Mouse (Mus musculus): ENCODE data around the gene Hba-x.

Gene Hba-x

GRCm38 (mm10) chr11:32241391-32241790 lies 34.8 kb upstream of the Hba-x start:
- DNase-seq (ENCODE audit: low read depth, low spot score): no peak
- 0 out of 2 replicates have a peak, but pooled peaks cover 6% of the 10 kb centered on the region for H3K36me3 ChIP-seq (ENCODE audit: control insufficient read depth, insufficient read depth, low read length, poor library complexity, severe bottlenecking)
- H3K27me3 ChIP-seq (ENCODE audit: control insufficient read depth, insufficient read depth, low read length, poor library complexity, severe bottlenecking): no peaks in the 10 kb centered on the region

GRCm38 (mm10) chr11:32242209-32242608 lies 34.0 kb upstream of the Hba-x start:
- H3K36me3 ChIP-seq (ENCODE audit: control insufficient read depth, insufficient read depth, low read length, poor library complexity, severe bottlenecking): peaks cover 6% of the 10 kb centered on the region; the same call in 1 of the 2 replicates
- DNase-seq (ENCODE audit: low read depth, low spot score): no peak
- H3K27me3 ChIP-seq (ENCODE audit: control insufficient read depth, insufficient read depth, low read length, poor library complexity, severe bottlenecking): no peaks in the 10 kb centered on the region

- Histone ChIP-seq H3K36me3 (ENCODE audit: control insufficient read depth, insufficient read depth, low read length, poor library complexity, severe bottlenecking) (peaks cover 6% of the 10 kb centered on the region; the same call in 1 of the 2 replicates), H3K27me3 (ENCODE audit: control insufficient read depth, insufficient read depth, low read length, poor library complexity, severe bottlenecking) (no peaks in the 10 kb centered on the region)
- DNase-seq (ENCODE audit: low read depth, low spot score): no peak
Measured at GRCm38 (mm10) chr11:32243205-32243955, 32.8 kb upstream of the Hba-x start.

GRCm38 (mm10) chr11:32244064-32244463 lies 32.1 kb upstream of the Hba-x start:
- peaks cover 6% of the 10 kb centered on the region; the same call in 1 of the 2 replicates for H3K36me3 ChIP-seq (ENCODE audit: control insufficient read depth, insufficient read depth, low read length, poor library complexity, severe bottlenecking)
- no peak for DNase-seq (ENCODE audit: low read depth, low spot score)

GRCm38 (mm10) chr11:32244617-32245016 lies 31.6 kb upstream of the Hba-x start:
- no peak for DNase-seq (ENCODE audit: low read depth, low spot score)
- no peaks in the 10 kb centered on the region for H3K27me3 ChIP-seq (ENCODE audit: control insufficient read depth, insufficient read depth, low read length, poor library complexity, severe bottlenecking)
- H3K36me3 ChIP-seq (ENCODE audit: control insufficient read depth, insufficient read depth, low read length, poor library complexity, severe bottlenecking): peaks cover 6% of the 10 kb centered on the region; the same call in 1 of the 2 replicates

More at GRCm38 (mm10) chr11:32244064-32244463, 32.1 kb upstream of the Hba-x start:
- no peaks in the 10 kb centered on the region for H3K27me3 ChIP-seq (ENCODE audit: control insufficient read depth, insufficient read depth, low read length, poor library complexity, severe bottlenecking)

GRCm38 (mm10) chr11:32245614-32246013 lies 30.6 kb upstream of the Hba-x start:
- no peak for DNase-seq (ENCODE audit: low read depth, low spot score)
- H3K36me3 ChIP-seq (ENCODE audit: control insufficient read depth, insufficient read depth, low read length, poor library complexity, severe bottlenecking): peaks cover 6% of the 10 kb centered on the region; the same call in 1 of the 2 replicates
- no peaks in the 10 kb centered on the region for H3K27me3 ChIP-seq (ENCODE audit: control insufficient read depth, insufficient read depth, low read length, poor library complexity, severe bottlenecking)

- Histone ChIP-seq H3K27me3 (ENCODE audit: control insufficient read depth, insufficient read depth, low read length, poor library complexity, severe bottlenecking) (no peaks in the 10 kb centered on the region), H3K36me3 (ENCODE audit: control insufficient read depth, insufficient read depth, low read length, poor library complexity, severe bottlenecking) (peaks cover 4% of the 10 kb centered on the region; the same call in 1 of the 2 replicates)
- no peak for DNase-seq (ENCODE audit: low read depth, low spot score)
Measured at GRCm38 (mm10) chr11:32247068-32247467, 29.1 kb upstream of the Hba-x start.

- Histone ChIP-seq H3K36me3 (ENCODE audit: control insufficient read depth, insufficient read depth, low read length, poor library complexity, severe bottlenecking) (peaks cover 4% of the 10 kb centered on the region), H3K27me3 (ENCODE audit: control insufficient read depth, insufficient read depth, low read length, poor library complexity, severe bottlenecking) (no peaks in the 10 kb centered on the region)
- no peak for DNase-seq (ENCODE audit: low read depth, low spot score)
Measured at GRCm38 (mm10) chr11:32248350-32248749, 27.9 kb upstream of the Hba-x start.

- H3K27me3 ChIP-seq (ENCODE audit: control insufficient read depth, insufficient read depth, low read length, poor library complexity, severe bottlenecking): no peaks in the 10 kb centered on the region
- DNase-seq (ENCODE audit: low read depth, low spot score): no peak
- no peaks in the 10 kb centered on the region; the same call in none of the 2 replicates for H3K36me3 ChIP-seq (ENCODE audit: control insufficient read depth, insufficient read depth, low read length, poor library complexity, severe bottlenecking)
Measured at GRCm38 (mm10) chr11:32250880-32251763, 25.1 kb upstream of the Hba-x start.

- no peak for DNase-seq (ENCODE audit: low read depth, low spot score)
- H3K27me3 ChIP-seq (ENCODE audit: control insufficient read depth, insufficient read depth, low read length, poor library complexity, severe bottlenecking): no peaks in the 10 kb centered on the region
- no peaks in the 10 kb centered on the region; the same call in none of the 2 replicates for H3K36me3 ChIP-seq (ENCODE audit: control insufficient read depth, insufficient read depth, low read length, poor library complexity, severe bottlenecking)
Measured at GRCm38 (mm10) chr11:32253121-32253520, 23.1 kb upstream of the Hba-x start.

- no peak for DNase-seq (ENCODE audit: low read depth, low spot score)
- H3K27me3 ChIP-seq (ENCODE audit: control insufficient read depth, insufficient read depth, low read length, poor library complexity, severe bottlenecking): no peaks in the 10 kb centered on the region
- H3K36me3 ChIP-seq (ENCODE audit: control insufficient read depth, insufficient read depth, low read length, poor library complexity, severe bottlenecking): peaks cover 4% of the 10 kb centered on the region
Measured at GRCm38 (mm10) chr11:32256146-32256545, 20.1 kb upstream of the Hba-x start.

GRCm38 (mm10) chr11:32256566-32256965 lies 19.6 kb upstream of the Hba-x start:
- peaks cover 4% of the 10 kb centered on the region for H3K36me3 ChIP-seq (ENCODE audit: control insufficient read depth, insufficient read depth, low read length, poor library complexity, severe bottlenecking)
- no peaks in the 10 kb centered on the region for H3K27me3 ChIP-seq (ENCODE audit: control insufficient read depth, insufficient read depth, low read length, poor library complexity, severe bottlenecking)
- DNase-seq (ENCODE audit: low read depth, low spot score): no peak

GRCm38 (mm10) chr11:32262674-32263415 lies 13.4 kb upstream of the Hba-x start:
- no peak for DNase-seq (ENCODE audit: low read depth, low spot score)
- Histone ChIP-seq H3K36me3 (ENCODE audit: control insufficient read depth, insufficient read depth, low read length, poor library complexity, severe bottlenecking) (peaks cover 5% of the 10 kb centered on the region), H3K27me3 (ENCODE audit: control insufficient read depth, insufficient read depth, low read length, poor library complexity, severe bottlenecking) (no peaks in the 10 kb centered on the region)

GRCm38 (mm10) chr11:32265117-32265738 lies 11.0 kb upstream of the Hba-x start:
- peaks cover 5% of the 10 kb centered on the region for H3K36me3 ChIP-seq (ENCODE audit: control insufficient read depth, insufficient read depth, low read length, poor library complexity, severe bottlenecking)
- DNase-seq (ENCODE audit: low read depth, low spot score): no peak
- H3K27me3 ChIP-seq (ENCODE audit: control insufficient read depth, insufficient read depth, low read length, poor library complexity, severe bottlenecking): no peaks in the 10 kb centered on the region
